Mouse (Mus musculus) megakaryocyte, embryonic 14.5 days (primary cell): Measurements from ENCODE around the gene C130074G19Rik. TPM values are rescaled to one million over a fixed set of nuclear protein-coding genes. Genes with fewer than 3 reads are reported as not detected.
A peak's percentile ranks its signal among the peaks of the same experiment; 100 is the strongest.

ENCODE experiments used
- H3K27me3 ChIP-seq: replicated peaks from 2 replicates; pipeline ENCODE3; 2012; ENCODE audit warnings: inconsistent platforms
- H3K36me3 ChIP-seq: replicated peaks from 2 replicates; pipeline ENCODE3; 2012; ENCODE audit warnings: low read length, inconsistent platforms, mixed read lengths
- H3K4me1 ChIP-seq: 2 replicates; pipeline ENCODE4 v1.6.1; 2012; ENCODE audit warnings: inconsistent platforms
- H3K4me3 ChIP-seq: replicated peaks from 2 replicates; pipeline ENCODE3; 2012; ENCODE audit warnings: moderate library complexity, mild to moderate bottlenecking, inconsistent platforms
- H3K9me3 ChIP-seq: 2 replicates; pipeline ENCODE4 v1.6.1; 2012; ENCODE audit warnings: inconsistent platforms
- FLI1 ChIP-seq: IDR thresholded peaks from 2 replicates; pipeline ENCODE4 v1.6.1; 2012; ENCODE audit warnings: low read length, inconsistent platforms, mixed read lengths
- GATA1 ChIP-seq: IDR thresholded peaks from 3 replicates; pipeline ENCODE4 v1.6.1; 2012; ENCODE audit warnings: mixed read lengths, low read length, inconsistent platforms, borderline replicate concordance
- polyA plus RNA-seq: library from polyadenylated mRNA; stranded (reverse); fragments of >175 nt; gene quantifications from 2 replicates; pipeline ENCODE4 v1.2.3, GENCODE M21; 2012; ENCODE audit warnings: low replicate concordance; ENCODE audit not compliant: insufficient read depth

C130074G19Rik gene
- polyA plus RNA-seq, 1 experiment, result not detected

GRCm38 (mm10) chr1:184846092-184846750, 36.8 kb downstream of the C130074G19Rik start, which contains the start of gene Marc2:
Marc2 (minus strand) TSS chr1:184846451.
- Histone ChIP-seq H3K27me3 (no peaks in the 10 kb centered on the region), H3K4me3 (peak within 1 kb of the TSS; percentile 100), H3K4me1 (peaks cover 53% of the 10 kb centered on the region), H3K9me3 (no peaks in the 10 kb centered on the region), H3K36me3 (peaks cover 12% of the 10 kb centered on the region)
- TF ChIP-seq FLI1, result no peak
- no peak for TF ChIP-seq GATA1

- Histone ChIP-seq H3K27me3 (no peaks in the 10 kb centered on the region), H3K36me3 (peaks cover 20% of the 10 kb centered on the region), H3K4me1 (peaks cover 54% of the 10 kb centered on the region), H3K4me3 (peak overlapping the region; percentile 100), H3K9me3 (no peaks in the 10 kb centered on the region)
- no peak for TF ChIP-seq GATA1
- no peak for TF ChIP-seq FLI1
Observed at GRCm38 (mm10) chr1:184845111-184846071, 37.6 kb downstream of the C130074G19Rik start.

DNA sequence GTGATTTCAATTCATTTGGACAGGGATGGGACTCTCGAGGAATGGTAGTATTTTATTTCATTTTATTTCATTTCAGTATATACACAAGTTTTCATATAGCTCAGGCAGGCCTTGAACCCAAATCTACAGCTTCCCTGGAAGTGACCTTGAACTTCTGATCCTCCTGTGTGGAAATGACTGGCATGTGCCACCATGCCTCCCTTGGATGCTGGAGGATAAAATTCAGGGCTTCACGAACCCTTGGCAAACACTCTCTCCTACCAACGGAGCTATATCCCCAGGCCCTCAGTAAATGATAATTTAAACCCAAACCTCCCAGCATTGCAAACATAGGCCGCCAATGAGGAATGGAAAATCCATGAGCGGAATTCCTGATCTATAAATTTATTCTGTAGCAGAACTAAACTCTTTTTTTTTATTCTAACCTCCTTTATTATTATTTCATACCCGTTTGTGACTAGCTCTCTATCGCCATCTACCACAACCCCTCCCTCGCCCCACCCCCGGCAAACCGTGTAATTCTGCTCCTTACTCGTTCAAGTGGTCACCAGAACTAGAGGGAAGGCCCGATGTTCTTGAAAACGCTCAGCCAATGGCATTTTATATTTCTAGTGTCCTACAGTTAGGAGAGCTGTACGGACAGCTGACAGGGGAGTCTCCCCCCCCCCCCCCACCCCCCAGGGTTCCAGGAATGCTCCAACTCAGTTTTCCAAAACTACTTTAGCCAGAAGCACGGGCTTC, 38.5 kb downstream of the C130074G19Rik start:
- no peaks in the 10 kb centered on the region for H3K9me3 ChIP-seq
- H3K4me3 ChIP-seq, result peak overlapping the region; percentile 100
- H3K36me3 ChIP-seq, result peaks cover 29% of the 10 kb centered on the region
- TF ChIP-seq FLI1 (no peak), GATA1 (no peak)
- peaks cover 60% of the 10 kb centered on the region for H3K4me1 ChIP-seq
- H3K27me3 ChIP-seq, result no peaks in the 10 kb centered on the region

- Histone ChIP-seq H3K4me3 (no peak overlapping the region), H3K4me1 (peaks cover 31% of the 10 kb centered on the region), H3K27me3 (no peaks in the 10 kb centered on the region), H3K9me3 (peaks cover 4% of the 10 kb centered on the region; the same call in 1 of the 2 replicates), H3K36me3 (peaks cover 95% of the 10 kb centered on the region)
- TF ChIP-seq FLI1, result no peak
- no peak for TF ChIP-seq GATA1
Observed at GRCm38 (mm10) chr1:184837649-184838048, 45.4 kb downstream of the C130074G19Rik start.

DNA sequence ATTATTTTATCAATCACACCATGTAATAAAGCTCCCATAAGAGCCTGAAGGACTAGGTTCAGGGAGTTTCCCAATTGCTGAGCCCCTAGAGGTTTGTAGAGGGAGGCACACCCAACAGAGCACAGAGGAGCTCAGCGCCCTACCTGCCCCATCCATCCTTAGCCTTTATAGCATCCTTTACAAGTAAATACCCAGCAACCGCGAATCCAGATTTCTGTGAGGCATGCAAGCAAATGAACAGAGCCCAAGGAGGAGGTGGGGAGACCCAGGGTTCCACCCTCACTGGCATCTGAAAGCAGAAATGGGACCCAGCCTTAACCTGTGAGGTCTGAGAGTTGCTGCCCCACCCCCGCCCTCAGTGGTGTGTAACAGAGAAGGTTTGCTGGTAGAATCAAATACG, 46.7 kb downstream of the C130074G19Rik start:
- Histone ChIP-seq H3K4me3 (no peak overlapping the region), H3K4me1 (peaks cover 18% of the 10 kb centered on the region), H3K9me3 (peaks cover 4% of the 10 kb centered on the region; the same call in 1 of the 2 replicates), H3K36me3 (peaks cover 97% of the 10 kb centered on the region), H3K27me3 (no peaks in the 10 kb centered on the region)
- TF ChIP-seq FLI1 (no peak), GATA1 (no peak)

DNA sequence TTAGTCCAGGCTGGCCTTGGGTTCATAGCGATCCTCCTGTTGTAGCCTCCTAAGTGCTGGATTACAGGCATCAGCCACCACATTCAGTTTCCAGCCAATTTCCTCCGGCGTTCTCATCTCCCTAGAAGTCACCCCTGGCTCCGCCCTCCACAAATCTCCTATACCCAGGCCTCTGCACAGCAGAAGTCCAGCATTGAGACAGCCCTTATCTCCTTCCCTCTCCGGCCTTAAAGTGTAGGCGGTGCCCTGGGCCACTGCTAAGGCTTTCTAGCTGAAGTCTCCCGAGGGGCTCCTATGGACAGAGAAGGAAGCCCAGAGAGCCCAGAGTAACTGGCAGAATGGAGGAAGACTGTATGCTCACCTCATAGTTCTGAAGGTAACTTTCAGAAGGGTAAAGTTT, 49.5 kb downstream of the C130074G19Rik start:
- no peak overlapping the region for H3K4me3 ChIP-seq
- peaks cover 10% of the 10 kb centered on the region; the same call in 1 of the 2 replicates for H3K4me1 ChIP-seq
- no peaks in the 10 kb centered on the region for H3K27me3 ChIP-seq
- peaks cover 4% of the 10 kb centered on the region; the same call in 1 of the 2 replicates for H3K9me3 ChIP-seq
- H3K36me3 ChIP-seq, result peaks cover 97% of the 10 kb centered on the region
- no peak for TF ChIP-seq FLI1

DNA sequence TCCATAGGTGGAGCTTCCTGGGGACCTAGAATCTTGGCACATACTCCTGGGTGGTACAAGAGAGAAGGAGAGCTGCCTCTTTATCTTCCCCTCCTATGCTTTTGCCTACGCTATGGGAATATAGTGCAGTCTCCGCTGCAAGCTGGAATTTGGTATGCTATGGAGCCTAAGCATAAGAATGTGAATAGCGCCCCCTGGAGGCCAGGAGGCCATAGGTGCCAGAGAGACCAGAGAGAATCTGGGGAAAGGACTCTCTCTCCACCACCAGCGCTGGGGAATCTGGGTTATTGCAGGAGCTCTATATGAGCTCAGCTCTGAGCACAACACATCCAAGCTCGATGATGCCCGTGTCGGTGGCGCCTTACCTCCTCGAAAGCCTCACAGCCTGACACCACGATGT, 50.8 kb downstream of the C130074G19Rik start:
- Histone ChIP-seq H3K36me3 (peaks cover 96% of the 10 kb centered on the region), H3K27me3 (no peaks in the 10 kb centered on the region), H3K4me1 (0 out of 2 replicates have a peak, but pooled peaks cover 6% of the 10 kb centered on the region), H3K4me3 (no peak overlapping the region), H3K9me3 (peaks cover 4% of the 10 kb centered on the region; the same call in 1 of the 2 replicates)
- TF ChIP-seq GATA1, result no peak
- TF ChIP-seq FLI1, result no peak

- Histone ChIP-seq H3K4me3 (no peak overlapping the region), H3K4me1 (peaks cover 3% of the 10 kb centered on the region), H3K36me3 (peaks cover 94% of the 10 kb centered on the region), H3K9me3 (peaks cover 2% of the 10 kb centered on the region; the same call in 1 of the 2 replicates), H3K27me3 (no peaks in the 10 kb centered on the region)
- TF ChIP-seq GATA1, result no peak
- no peak for TF ChIP-seq FLI1
Observed at GRCm38 (mm10) chr1:184829897-184830296, 53.1 kb downstream of the C130074G19Rik start.

DNA sequence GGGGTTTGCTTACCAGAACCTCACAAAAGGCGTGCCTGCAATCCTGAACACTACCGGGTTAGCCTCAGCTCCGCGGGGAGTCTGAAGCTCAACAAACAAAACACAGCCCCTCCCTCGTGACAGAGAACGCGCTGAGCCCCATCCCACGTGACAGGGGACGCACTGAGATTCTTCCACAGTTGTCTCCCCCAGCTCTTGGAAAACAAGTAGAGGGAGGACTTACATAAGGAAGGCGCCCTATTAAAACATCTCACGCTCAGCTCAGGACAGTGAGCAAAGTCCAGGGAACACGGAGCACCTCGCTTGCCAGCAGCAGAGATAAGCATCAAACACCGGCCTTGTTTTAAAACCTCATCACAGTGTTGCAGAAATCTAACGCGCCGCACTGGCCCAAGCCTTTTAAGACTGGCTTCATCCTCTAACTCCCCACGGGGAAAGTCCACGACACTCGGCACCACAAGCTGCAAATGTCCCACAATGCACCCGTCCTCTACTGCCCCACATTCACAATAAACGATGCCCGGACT, 55.8 kb downstream of the C130074G19Rik start:
- Histone ChIP-seq H3K36me3 (peaks cover 87% of the 10 kb centered on the region), H3K27me3 (no peaks in the 10 kb centered on the region), H3K9me3 (no peaks in the 10 kb centered on the region), H3K4me3 (no peak overlapping the region), H3K4me1 (peaks cover 12% of the 10 kb centered on the region)
- TF ChIP-seq GATA1, result no peak
- no peak for TF ChIP-seq FLI1
